Mouse (Mus musculus): ENCODE results near the gene Eya4.

Gene Eya4

DNA sequence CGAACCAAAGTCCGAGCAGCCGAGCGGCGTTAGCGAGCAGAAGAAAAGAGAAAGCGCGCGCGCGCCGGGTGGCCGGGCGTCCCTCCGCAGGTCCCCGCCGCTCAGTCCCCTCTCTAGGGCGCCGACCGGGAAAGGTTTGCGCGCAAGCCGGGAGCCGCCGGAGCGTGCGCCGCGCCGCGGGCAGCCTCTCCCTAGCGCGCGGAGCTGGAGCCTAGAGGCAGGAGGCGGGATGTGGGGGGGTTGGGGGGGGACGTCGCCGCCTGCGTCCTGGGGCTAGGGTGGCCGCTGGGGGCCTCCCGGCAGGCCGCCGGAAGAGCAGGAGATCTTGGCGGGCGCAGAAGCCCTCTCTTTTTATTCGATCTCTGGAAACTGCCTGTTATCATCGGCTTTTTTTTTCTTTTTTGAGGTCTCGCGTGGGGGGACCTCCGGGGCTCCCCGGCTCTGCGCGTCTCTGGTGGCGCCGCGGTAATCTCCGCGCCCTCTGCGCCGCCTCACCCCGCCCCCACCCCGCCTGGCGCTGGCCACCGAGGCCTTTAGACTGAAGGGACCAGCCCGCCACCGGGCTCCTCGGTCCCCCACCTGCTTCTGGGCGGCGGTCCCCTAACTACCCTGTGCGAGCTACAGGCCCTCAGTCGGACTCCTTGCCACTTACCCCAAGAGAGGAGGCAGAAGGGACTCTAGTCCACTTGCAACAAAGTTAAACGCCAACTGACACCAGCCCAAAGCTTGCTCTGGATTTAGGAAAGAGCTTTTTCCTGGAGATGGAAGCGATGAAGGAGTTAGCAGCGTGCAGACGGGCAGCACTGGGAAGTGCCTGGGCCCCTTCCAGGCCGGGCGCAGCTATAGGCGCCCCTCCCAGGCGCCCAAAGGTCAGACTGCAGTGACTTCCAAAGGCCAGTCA lies at the start of gene Eya4:
Gene Eya4, minus strand, starts transcription at position 776 of the 901 bp plus-strand sequence.
- DNase-seq (ENCODE audit: low read depth, low spot score), result peak; percentile 58

DNA sequence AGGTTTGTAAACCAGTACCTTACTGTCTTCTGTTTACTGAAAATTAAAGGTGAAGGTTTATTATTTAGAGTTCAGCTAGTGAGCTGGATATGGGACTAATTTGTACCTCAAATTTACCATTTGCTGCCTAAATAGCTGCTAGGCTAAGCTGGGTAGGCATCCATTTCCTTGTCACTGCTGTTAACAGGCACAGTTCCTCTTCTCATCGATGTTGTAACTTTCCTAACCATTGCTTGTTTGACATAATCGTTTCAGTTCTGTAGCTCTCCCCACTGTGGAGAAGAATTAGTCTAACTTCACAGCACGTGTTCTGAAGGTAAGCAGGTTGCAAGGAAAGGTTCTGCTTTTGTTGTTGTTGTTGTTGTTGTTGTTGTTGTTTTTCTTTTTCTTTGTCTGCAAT lies 44.8 kb upstream of the Eya4 start:
- no peak for DNase-seq (ENCODE audit: low read depth, low spot score)

DNA sequence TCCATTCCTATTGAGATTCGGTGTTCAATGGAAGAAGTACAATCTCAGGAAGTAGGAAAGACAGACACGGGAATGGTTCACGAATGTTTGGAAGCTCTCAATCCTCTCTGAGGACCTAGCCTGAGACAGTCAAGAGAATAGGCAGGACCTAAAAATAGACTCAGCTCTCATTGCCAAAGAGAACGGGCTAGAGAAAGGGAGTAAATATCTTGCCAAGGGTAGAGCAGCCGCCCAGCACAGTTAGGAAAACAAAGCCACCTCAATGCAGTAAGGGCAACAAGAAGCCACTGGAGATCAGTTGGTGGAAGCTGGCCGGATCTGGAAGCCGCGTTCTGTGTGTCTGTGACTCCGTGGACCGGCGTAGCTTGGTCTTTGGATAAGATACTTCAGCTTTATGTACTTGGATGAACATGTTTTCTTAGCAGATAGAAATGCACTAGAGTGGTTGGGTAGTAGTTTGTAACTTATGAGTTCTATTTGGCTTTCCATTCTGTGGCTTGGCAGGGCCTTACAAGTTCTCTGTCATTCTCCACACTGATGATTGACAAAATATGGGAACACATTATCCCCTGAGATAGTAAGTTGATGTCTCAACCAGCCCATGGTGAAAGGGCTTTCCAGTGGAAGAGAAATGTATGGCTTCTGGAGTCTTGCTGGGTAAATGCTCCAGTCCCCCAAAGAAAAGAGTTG lies 44.1 kb upstream of the Eya4 start:
- DNase-seq (ENCODE audit: low read depth, low spot score), result no peak

GRCm38 (mm10) chr10:23394152-23394551 lies 43.6 kb upstream of the Eya4 start:
- DNase-seq (ENCODE audit: low read depth, low spot score), result peak; percentile 20

- DNase-seq (ENCODE audit: low read depth, low spot score), result no peak
Observed at GRCm38 (mm10) chr10:23363866-23364265, 13.3 kb upstream of the Eya4 start.

DNA sequence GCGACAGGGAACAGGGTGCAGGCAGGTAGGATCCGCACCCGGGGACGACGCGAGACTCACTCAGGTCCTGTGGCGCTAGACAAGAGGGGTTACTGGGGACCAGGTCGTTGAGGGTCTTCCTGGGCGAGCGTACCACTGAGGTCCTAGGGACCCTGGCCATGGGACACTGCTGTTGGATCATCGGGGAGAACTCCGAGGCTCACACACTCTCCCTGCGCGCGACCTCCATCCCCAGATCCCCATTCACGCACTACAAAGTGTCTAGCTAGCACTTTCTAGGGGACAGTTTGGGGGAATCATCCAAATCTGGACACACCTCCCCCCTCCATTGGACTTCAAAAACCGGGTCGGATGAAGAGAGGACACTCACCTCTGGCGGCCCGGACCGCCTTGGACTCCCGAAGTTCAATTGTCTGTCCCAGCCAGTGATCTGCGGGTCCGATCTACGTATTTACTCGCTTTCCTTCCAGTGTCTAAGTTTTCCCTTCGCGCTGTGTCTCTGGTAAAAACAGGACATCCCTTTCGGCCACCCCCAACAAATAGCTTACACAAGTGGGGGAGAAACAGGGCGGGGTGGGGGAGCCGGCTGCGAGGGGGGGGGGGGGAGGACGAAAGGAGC lies 1.1 kb downstream of the Eya4 start:
- DNase-seq (ENCODE audit: low read depth, low spot score), result peak; percentile 37

DNA sequence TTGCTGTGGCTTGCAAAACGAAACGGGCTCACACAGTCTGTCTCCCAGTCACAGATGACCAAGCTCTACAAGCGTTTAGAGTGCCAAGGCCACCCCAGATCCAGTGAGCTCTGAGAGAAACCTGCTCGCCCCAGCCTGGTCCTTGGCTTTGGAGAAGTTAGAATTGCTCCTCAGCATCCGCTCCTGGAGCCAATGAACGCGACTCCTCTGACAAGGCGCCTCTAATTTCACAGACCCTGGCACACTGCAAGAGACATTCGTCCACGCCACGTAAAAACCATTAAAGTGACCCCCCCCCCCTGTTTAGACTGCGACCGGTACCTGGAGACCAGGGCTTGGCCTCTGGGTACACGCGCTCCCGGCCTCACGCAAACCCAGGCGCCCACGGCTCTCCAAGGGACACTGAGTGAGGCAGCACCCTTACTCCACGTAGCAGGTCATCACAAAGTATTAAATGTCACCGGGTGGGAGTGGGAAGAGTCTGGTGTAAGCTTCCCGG lies 1.6 kb downstream of the Eya4 start:
- peak; percentile 23 for DNase-seq (ENCODE audit: low read depth, low spot score)

GRCm38 (mm10) chr10:23348101-23348892 lies 2.3 kb downstream of the Eya4 start:
- peak; percentile 19 for DNase-seq (ENCODE audit: low read depth, low spot score)

DNA sequence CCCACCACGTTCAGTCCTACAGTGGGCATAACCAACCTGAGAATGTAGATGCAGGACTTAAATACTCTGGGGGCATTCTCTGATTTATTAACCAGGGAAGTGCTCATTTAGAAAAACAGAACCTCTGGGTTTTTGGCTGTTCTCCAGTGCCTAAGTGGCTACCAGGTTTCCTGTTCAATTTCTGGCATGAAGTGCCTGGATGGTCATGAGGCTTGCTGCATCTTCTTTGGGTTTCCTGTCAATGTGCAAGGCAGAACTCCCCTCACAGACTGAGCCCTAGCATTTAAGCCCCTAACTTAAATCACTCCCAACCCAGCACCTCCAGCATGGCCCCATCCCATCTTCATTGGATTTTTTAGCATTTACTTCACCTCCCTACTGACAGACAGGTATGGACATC lies 13.3 kb downstream of the Eya4 start:
- no peak for DNase-seq (ENCODE audit: low read depth, low spot score)

DNA sequence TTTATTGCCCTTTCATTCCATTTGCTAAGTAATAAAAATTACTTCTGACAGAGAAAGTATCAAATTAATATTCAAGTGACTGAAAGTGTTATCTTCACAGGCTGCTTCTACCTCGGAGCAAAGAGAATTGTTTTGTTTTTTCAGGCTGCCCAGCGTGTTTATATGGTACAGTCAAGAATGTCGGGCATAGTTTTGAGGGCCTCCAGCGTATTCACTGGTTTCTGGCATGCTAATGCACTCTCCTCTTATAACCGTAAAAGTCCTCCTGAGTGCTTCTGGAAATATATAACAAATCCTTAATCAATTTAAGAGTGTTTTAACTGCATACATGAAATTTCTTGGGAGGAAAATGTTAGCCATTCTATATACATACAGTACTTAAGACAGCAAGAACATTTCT lies 17.8 kb downstream of the Eya4 start:
- DNase-seq (ENCODE audit: low read depth, low spot score), result no peak

DNA sequence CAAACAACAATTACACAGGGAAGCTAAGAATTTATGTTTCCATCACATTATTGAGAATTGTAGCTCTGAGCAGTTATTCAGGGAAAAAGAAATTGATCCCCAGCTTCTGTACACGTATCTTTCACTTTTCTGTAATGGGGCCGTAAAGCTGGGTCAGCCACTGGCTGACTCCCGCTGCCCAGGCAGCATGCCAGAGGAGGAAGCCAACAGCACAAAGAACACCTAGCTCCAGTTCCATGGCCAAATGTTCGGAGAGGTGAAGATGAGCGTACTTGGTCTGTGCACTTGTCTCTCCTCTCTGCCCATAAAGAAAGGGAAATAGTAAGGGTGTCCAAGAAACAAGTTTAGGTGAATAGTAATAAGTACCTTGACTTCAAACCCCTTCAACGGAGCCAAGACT lies 22.9 kb downstream of the Eya4 start:
- no peak for DNase-seq (ENCODE audit: low read depth, low spot score)

GRCm38 (mm10) chr10:23322275-23322674 lies 28.3 kb downstream of the Eya4 start:
- no peak for DNase-seq (ENCODE audit: low read depth, low spot score)

DNA sequence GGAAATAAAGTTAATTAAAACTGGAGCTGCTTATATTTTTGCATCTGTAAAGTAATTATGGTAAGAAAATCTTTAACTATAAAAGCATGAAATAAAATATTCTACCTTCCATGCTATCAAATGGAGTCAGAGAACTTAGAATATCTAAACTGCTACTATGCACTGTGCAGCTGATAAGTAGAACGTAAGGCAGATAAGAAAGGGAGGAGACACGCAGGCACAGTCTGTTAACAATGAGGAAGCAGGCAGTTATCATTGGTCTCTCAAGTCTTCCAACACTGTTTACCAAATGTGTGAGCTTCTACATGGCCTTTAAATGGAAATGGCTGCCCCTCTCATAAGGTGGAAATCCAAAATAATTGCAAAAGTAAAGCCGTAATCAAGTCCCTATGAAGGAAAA lies 55.0 kb downstream of the Eya4 start:
- no peak for DNase-seq (ENCODE audit: low read depth, low spot score)

GRCm38 (mm10) chr10:23292495-23292894 lies 58.1 kb downstream of the Eya4 start:
- DNase-seq (ENCODE audit: low read depth, low spot score), result no peak

GRCm38 (mm10) chr10:23277371-23277770 lies 73.2 kb downstream of the Eya4 start:
- DNase-seq (ENCODE audit: low read depth, low spot score), result no peak

DNA sequence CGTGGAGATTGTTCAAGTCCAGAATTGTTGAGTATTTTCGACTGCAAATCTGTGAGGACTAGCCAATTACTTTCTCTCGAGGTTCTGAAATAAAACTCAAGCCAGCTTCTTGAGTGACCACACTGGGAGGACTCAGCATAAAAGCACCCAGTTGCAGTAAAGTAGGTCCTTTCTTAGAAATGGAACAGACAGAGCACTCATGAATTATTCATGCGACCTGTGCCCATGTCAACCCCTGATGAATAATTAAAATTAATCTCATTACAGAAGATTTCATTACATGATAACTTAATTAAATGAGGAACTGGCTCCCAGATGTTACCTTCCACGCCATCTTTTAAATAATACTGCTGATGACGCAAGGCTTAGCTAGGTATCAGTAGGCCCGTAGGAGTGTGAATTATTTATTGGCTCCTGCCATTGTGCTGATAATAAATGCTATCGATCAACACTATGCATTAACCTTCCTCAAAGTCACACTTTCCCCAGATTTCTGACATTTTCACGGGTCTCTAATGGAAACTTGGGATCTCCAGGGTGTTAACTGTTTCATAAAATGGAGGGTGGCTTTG lies 79.5 kb downstream of the Eya4 start:
- peak; percentile 21 for DNase-seq (ENCODE audit: low read depth, low spot score)

GRCm38 (mm10) chr10:23270502-23270901 lies 80.1 kb downstream of the Eya4 start:
- no peak for DNase-seq (ENCODE audit: low read depth, low spot score)

DNA sequence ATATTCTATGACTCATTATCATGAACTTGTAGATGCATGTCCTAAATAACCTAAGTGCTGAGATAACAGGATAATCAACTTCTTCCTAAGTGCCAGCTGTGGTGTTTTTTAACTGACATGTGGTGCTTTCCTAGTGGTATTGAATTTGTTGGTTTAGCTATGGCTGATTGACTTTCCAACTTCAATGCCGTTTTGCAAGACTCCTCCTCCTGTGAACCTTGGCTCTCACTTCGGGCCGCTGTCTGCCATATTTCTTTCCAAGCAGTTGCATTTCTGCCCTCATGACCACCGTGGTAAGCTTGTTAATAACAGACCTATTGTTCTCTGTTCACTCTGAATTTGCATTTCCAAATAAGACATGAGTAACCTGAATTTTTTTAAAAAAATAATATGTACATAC lies 98.4 kb downstream of the Eya4 start:
- peak; percentile 40 for DNase-seq (ENCODE audit: low read depth, low spot score)

- DNase-seq (ENCODE audit: low read depth, low spot score), result no peak
Observed at GRCm38 (mm10) chr10:23246485-23246884, 104.1 kb downstream of the Eya4 start.

GRCm38 (mm10) chr10:23236918-23237317 lies 113.7 kb downstream of the Eya4 start:
- DNase-seq (ENCODE audit: low read depth, low spot score), result no peak

DNA sequence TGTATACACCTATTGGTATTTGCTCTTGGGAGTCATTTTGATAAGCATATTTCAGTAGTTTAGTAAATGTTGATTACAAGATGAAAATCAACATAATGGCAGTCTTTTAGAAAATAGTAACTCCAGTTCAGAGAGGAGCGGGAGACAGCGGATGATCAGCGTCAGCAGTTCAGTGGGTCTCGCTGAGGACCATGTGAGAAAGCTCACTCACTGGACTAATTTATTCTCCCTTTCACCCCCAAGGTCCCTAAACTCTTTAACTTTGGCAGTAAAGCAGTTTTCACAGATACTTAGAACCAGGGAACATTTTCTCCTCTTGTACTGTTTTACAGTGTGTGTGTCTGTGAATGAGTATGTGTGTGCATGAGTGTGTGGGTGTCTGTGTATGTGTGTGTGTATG lies 115.2 kb downstream of the Eya4 start:
- DNase-seq (ENCODE audit: low read depth, low spot score), result no peak
